Mouse (Mus musculus): Measurements from ENCODE around the gene Tefm. TPM values are rescaled to one million over a fixed set of nuclear protein-coding genes. Genes with fewer than 3 reads are reported as not detected.

Gene Tefm
- polyA plus RNA-seq, 1 experiment from 2014 or later = 32.2 TPM

DNA sequence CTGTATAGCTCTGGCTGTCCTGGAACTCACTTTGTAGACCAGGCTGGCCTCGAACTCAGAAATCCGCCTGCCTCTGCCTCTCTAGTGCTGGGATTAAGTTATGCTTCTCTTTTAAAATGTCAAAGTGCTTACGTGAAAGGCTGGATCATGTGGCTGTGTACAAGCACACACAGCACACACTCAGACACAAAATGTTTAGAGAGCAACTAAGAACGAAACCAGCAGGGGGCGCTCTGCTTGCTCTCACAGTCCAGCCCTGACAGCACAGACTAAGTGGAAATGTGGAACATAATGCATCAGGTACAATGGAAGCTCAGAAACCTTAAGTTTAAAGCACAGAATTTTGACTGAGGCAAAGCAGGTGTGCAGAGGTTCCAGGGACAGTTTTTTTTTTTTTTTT, 55.1 kb downstream of the Tefm start:
- Histone ChIP-seq H3K27me3 (no peaks in the 10 kb centered on the region), H3K4me3 (no peak overlapping the region), H3K9me3 (no peaks in the 10 kb centered on the region), H3K4me2 (replicated peaks) (no peak overlapping the region), H3K9ac (no peak overlapping the region), H3K4me1 (peaks cover 9% of the 10 kb centered on the region), H3K36me3 (no peaks in the 10 kb centered on the region), H3K27ac (no peak overlapping the region)
- WGBS = 5% methylated on average over 5 of the region's 5 CpGs
- ATAC-seq (ENCODE audit: insufficient number of reproducible peaks, insufficient read depth, low FRiP score, low TSS enrichment) = no peak

Other genes starting within 250 kb of the Tefm start
- gene Utp6, start 179.8 kb downstream of the Tefm start, polyA plus RNA-seq (2016; fragmentation: Nextera tagmentation; extraction: Ambion mirVana) = 64.7 and 69.8 TPM in 2 replicates
- gene Suz12, start 149.1 kb downstream of the Tefm start, polyA plus RNA-seq (2016; fragmentation: Nextera tagmentation; extraction: Ambion mirVana) = 25.2 and 28.0 TPM in 2 replicates
- 51.7 and 52.9 TPM in 2 replicates for gene Crlf3, start 61.2 kb downstream of the Tefm start, polyA plus RNA-seq (2016; fragmentation: Nextera tagmentation; extraction: Ambion mirVana)
- gene Atad5, start 52.8 kb downstream of the Tefm start, polyA plus RNA-seq (2016; fragmentation: Nextera tagmentation; extraction: Ambion mirVana) = 16.0 and 16.7 TPM in 2 replicates
- gene Adap2, start 11.9 kb upstream of the Tefm start, polyA plus RNA-seq (2016; fragmentation: Nextera tagmentation; extraction: Ambion mirVana) = 1.1 TPM in 2 replicates
- 7.5 and 8.0 TPM in 2 replicates for gene Rnf135, start 41.7 kb upstream of the Tefm start, polyA plus RNA-seq (2016; fragmentation: Nextera tagmentation; extraction: Ambion mirVana)
- 64.6 and 65.4 TPM in 2 replicates for gene Rhot1, start 66.8 kb upstream of the Tefm start, polyA plus RNA-seq (2016; fragmentation: Nextera tagmentation; extraction: Ambion mirVana)
- gene Rhbdl3, start 158.7 kb upstream of the Tefm start, polyA plus RNA-seq (2016; fragmentation: Nextera tagmentation; extraction: Ambion mirVana) = 6.4 and 7.0 TPM in 2 replicates
- gene 5730455P16Rik, start 235.9 kb upstream of the Tefm start, polyA plus RNA-seq (2016; fragmentation: Nextera tagmentation; extraction: Ambion mirVana) = 23.9 and 27.5 TPM in 2 replicates
- gene Zfp207, start 241.1 kb upstream of the Tefm start, polyA plus RNA-seq (2016; fragmentation: Nextera tagmentation; extraction: Ambion mirVana) = 264 and 274 TPM in 2 replicates

Measured in embryonic facial prominence, embryonic 12.5 days (tissue).